ENCODE assay signal across 7 mouse cellular contexts in genomic region chr11:80821296-80821695, GRCm38 (mm10). TPM values are rescaled to one million over a fixed set of nuclear protein-coding genes. Genes with fewer than 3 reads are reported as not detected.
DNase-seq lines count a peak whose midpoint lies in the region; ATAC-seq lines count a peak whose summit lies in the region.

No protein-coding gene starts in this region.

- no peak for ATAC-seq in midbrain, embryonic 13.5 days
- ATAC-seq in embryonic facial prominence, embryonic 11.5 days (replicated peaks; ENCODE audit: insufficient number of reproducible peaks, low FRiP score, low TSS enrichment, low read depth), result no peak
- no peak for ATAC-seq in intestine, embryonic 15.5 days
- ATAC-seq in liver, embryonic 15.5 days (ENCODE audit: insufficient read depth), result 0 out of 2 replicates have a peak, but pooled peaks have one; percentile 45
- ATAC-seq in stomach, embryonic 15.5 days (ENCODE audit: insufficient read depth, low FRiP score, low read depth), result no peak; the same call in 1 of the 2 replicates
- ATAC-seq in erythroblast, adult 5-6 weeks (replicated peaks; ENCODE audit: low FRiP score, poor library complexity, severe bottlenecking), result no peak

- H3K9ac ChIP-seq in midbrain, embryonic 13.5 days (replicated peaks), result no peak overlapping the region
- no peak overlapping the region for H3K9ac ChIP-seq in embryonic facial prominence, embryonic 11.5 days (replicated peaks; ENCODE audit: low read length)
- no peak overlapping the region for H3K9ac ChIP-seq in intestine, embryonic 15.5 days
- no peak overlapping the region for H3K9ac ChIP-seq in liver, embryonic 15.5 days
- H3K9ac ChIP-seq in stomach, embryonic 15.5 days, result no peak overlapping the region

- 56% methylated on average over 14 of the region's 14 CpGs for WGBS in midbrain, embryonic 10.5 days
- 53% methylated on average over 14 of the region's 14 CpGs for WGBS in midbrain, embryonic 13.5 days
- WGBS in embryonic facial prominence, embryonic 11.5 days, result 37% methylated on average over 14 of the region's 14 CpGs
- 51% methylated on average over 14 of the region's 14 CpGs for WGBS in intestine, embryonic 15.5 days
- 14% methylated on average over 14 of the region's 14 CpGs for WGBS in liver, embryonic 15.5 days (ENCODE audit: insufficient replicate concordance)
- WGBS in stomach, embryonic 15.5 days, result 48% methylated on average over 14 of the region's 14 CpGs

- peaks cover 77% of the 10 kb centered on the region for H3K36me3 ChIP-seq in midbrain, embryonic 10.5 days
- peaks cover 19% of the 10 kb centered on the region; the same call in 1 of the 2 replicates for H3K36me3 ChIP-seq in midbrain, embryonic 13.5 days
- H3K36me3 ChIP-seq in embryonic facial prominence, embryonic 11.5 days (replicated peaks; ENCODE audit: control insufficient read depth, insufficient read depth, low read depth, low read length), result no peaks in the 10 kb centered on the region; the same call in 1 of the 2 replicates
- peaks cover 11% of the 10 kb centered on the region; the same call in 1 of the 2 replicates for H3K36me3 ChIP-seq in intestine, embryonic 15.5 days
- no peaks in the 10 kb centered on the region for H3K36me3 ChIP-seq in liver, embryonic 15.5 days (replicated peaks)
- no peaks in the 10 kb centered on the region for H3K36me3 ChIP-seq in stomach, embryonic 15.5 days

- no peak overlapping the region for H3K4me2 ChIP-seq in midbrain, embryonic 13.5 days (replicated peaks)
- H3K4me2 ChIP-seq in embryonic facial prominence, embryonic 11.5 days (ENCODE audit: low read depth, low read length), result no peak overlapping the region
- H3K4me2 ChIP-seq in intestine, embryonic 15.5 days (replicated peaks), result no peak overlapping the region
- peak overlapping the region; percentile 41 for H3K4me2 ChIP-seq in liver, embryonic 15.5 days
- no peak overlapping the region for H3K4me2 ChIP-seq in stomach, embryonic 15.5 days

- DNase-seq in midbrain, embryonic 10.5 days (ENCODE audit: low spot score), result peak; percentile 18
- peak; percentile 49 for DNase-seq in embryonic facial prominence, embryonic 11.5 days (ENCODE audit: low spot score)

- no peaks in the 10 kb centered on the region for H3K27me3 ChIP-seq in midbrain, embryonic 10.5 days (ENCODE audit: low read depth, poor library complexity, severe bottlenecking)
- no peaks in the 10 kb centered on the region for H3K27me3 ChIP-seq in midbrain, embryonic 13.5 days
- no peaks in the 10 kb centered on the region for H3K27me3 ChIP-seq in embryonic facial prominence, embryonic 11.5 days (ENCODE audit: control insufficient read depth, insufficient read depth, low read length)
- H3K27me3 ChIP-seq in intestine, embryonic 15.5 days (replicated peaks), result no peaks in the 10 kb centered on the region
- H3K27me3 ChIP-seq in liver, embryonic 15.5 days, result no peaks in the 10 kb centered on the region
- H3K27me3 ChIP-seq in stomach, embryonic 15.5 days (replicated peaks), result no peaks in the 10 kb centered on the region

- H3K4me3 ChIP-seq in midbrain, embryonic 10.5 days, result no peak overlapping the region
- H3K4me3 ChIP-seq in midbrain, embryonic 13.5 days (replicated peaks), result no peak overlapping the region
- no peak overlapping the region for H3K4me3 ChIP-seq in embryonic facial prominence, embryonic 11.5 days (ENCODE audit: low read depth, low read length)
- no peak overlapping the region for H3K4me3 ChIP-seq in intestine, embryonic 15.5 days (replicated peaks)
- H3K4me3 ChIP-seq in liver, embryonic 15.5 days (replicated peaks), result no peak overlapping the region
- no peak overlapping the region for H3K4me3 ChIP-seq in stomach, embryonic 15.5 days (replicated peaks)

- H3K4me1 ChIP-seq in midbrain, embryonic 10.5 days, result peaks cover 34% of the 10 kb centered on the region
- H3K4me1 ChIP-seq in midbrain, embryonic 13.5 days (replicated peaks), result peaks cover 20% of the 10 kb centered on the region; the same call in 1 of the 2 replicates
- H3K4me1 ChIP-seq in embryonic facial prominence, embryonic 11.5 days (ENCODE audit: control insufficient read depth, insufficient read depth, low read length), result no peaks in the 10 kb centered on the region
- peaks cover 16% of the 10 kb centered on the region for H3K4me1 ChIP-seq in intestine, embryonic 15.5 days (replicated peaks)
- peaks cover 17% of the 10 kb centered on the region for H3K4me1 ChIP-seq in liver, embryonic 15.5 days (replicated peaks)
- peaks cover 10% of the 10 kb centered on the region for H3K4me1 ChIP-seq in stomach, embryonic 15.5 days

- no peaks in the 10 kb centered on the region for H3K9me3 ChIP-seq in midbrain, embryonic 10.5 days (replicated peaks)
- no peaks in the 10 kb centered on the region for H3K9me3 ChIP-seq in midbrain, embryonic 13.5 days
- no peaks in the 10 kb centered on the region for H3K9me3 ChIP-seq in embryonic facial prominence, embryonic 11.5 days (replicated peaks; ENCODE audit: control insufficient read depth, low read length)
- no peaks in the 10 kb centered on the region for H3K9me3 ChIP-seq in intestine, embryonic 15.5 days
- H3K9me3 ChIP-seq in liver, embryonic 15.5 days (replicated peaks), result no peaks in the 10 kb centered on the region
- H3K9me3 ChIP-seq in stomach, embryonic 15.5 days, result no peaks in the 10 kb centered on the region

- peak overlapping the region; percentile 42; the same call in 1 of the 2 replicates for H3K27ac ChIP-seq in midbrain, embryonic 10.5 days (replicated peaks)
- no peak overlapping the region for H3K27ac ChIP-seq in midbrain, embryonic 13.5 days
- H3K27ac ChIP-seq in embryonic facial prominence, embryonic 11.5 days (replicated peaks; ENCODE audit: low read depth, low read length), result no peak overlapping the region
- peak overlapping the region; percentile 58 for H3K27ac ChIP-seq in intestine, embryonic 15.5 days
- H3K27ac ChIP-seq in liver, embryonic 15.5 days (replicated peaks), result no peak overlapping the region
- peak overlapping the region; percentile 31; the same call in 1 of the 2 replicates for H3K27ac ChIP-seq in stomach, embryonic 15.5 days

RNA-seq across cellular contexts. Expression of gene Tmem98, which starts 11.3 kb away (rescaled TPM):
- 94.5 and 98.0 TPM in 2 replicates for polyA plus RNA-seq in midbrain, embryonic 10.5 days (2016; fragmentation: Nextera tagmentation; extraction: Ambion mirVana)
- polyA plus RNA-seq in midbrain, embryonic 13.5 days (2015; fragmentation: Nextera tagmentation; extraction: Ambion mirVana), result 41.7 and 48.6 TPM in 2 replicates
- polyA plus RNA-seq in embryonic facial prominence, embryonic 11.5 days (2014; fragmentation: Nextera tagmentation; extraction: Ambion mirVana), result 129 and 146 TPM in 2 replicates
- polyA plus RNA-seq in intestine, embryonic 15.5 days (2015; fragmentation: Nextera tagmentation; extraction: Ambion mirVana), result 214 and 215 TPM in 2 replicates
- polyA plus RNA-seq in liver, embryonic 15.5 days (2015; fragmentation: Nextera tagmentation; extraction: Ambion mirVana), result 8.3 and 9.1 TPM in 2 replicates
- polyA plus RNA-seq in stomach, embryonic 15.5 days (2015; fragmentation: Nextera tagmentation; extraction: Ambion mirVana), result 120 and 133 TPM in 2 replicates
- total RNA-seq in erythroblast, adult 5-6 weeks (2015; ENCODE audit: low replicate concordance), result not detected in 2 replicates
- not detected in 2 replicates for total RNA-seq in erythroblast, adult 5-6 weeks (2017; ENCODE audit: low replicate concordance)

RNA-seq across cellular contexts. Expression of gene Spaca3, which starts 36.9 kb away (rescaled TPM):
- not detected in 2 replicates for polyA plus RNA-seq in midbrain, embryonic 10.5 days (2016; fragmentation: Nextera tagmentation; extraction: Ambion mirVana)
- not detected in 2 replicates for polyA plus RNA-seq in midbrain, embryonic 13.5 days (2015; fragmentation: Nextera tagmentation; extraction: Ambion mirVana)
- not detected in 2 replicates for polyA plus RNA-seq in embryonic facial prominence, embryonic 11.5 days (2014; fragmentation: Nextera tagmentation; extraction: Ambion mirVana)
- polyA plus RNA-seq in intestine, embryonic 15.5 days (2015; fragmentation: Nextera tagmentation; extraction: Ambion mirVana), result not detected in 2 replicates
- not detected in 2 replicates for polyA plus RNA-seq in liver, embryonic 15.5 days (2015; fragmentation: Nextera tagmentation; extraction: Ambion mirVana)
- not detected in 2 replicates for polyA plus RNA-seq in stomach, embryonic 15.5 days (2015; fragmentation: Nextera tagmentation; extraction: Ambion mirVana)
- not detected in 2 replicates for total RNA-seq in erythroblast, adult 5-6 weeks (2015; ENCODE audit: low replicate concordance)
- total RNA-seq in erythroblast, adult 5-6 weeks (2017; ENCODE audit: low replicate concordance), result not detected in 2 replicates

RNA-seq across cellular contexts. Expression of gene Myo1d, which starts 41.5 kb away (rescaled TPM):
- 2.3 and 2.5 TPM in 2 replicates for polyA plus RNA-seq in midbrain, embryonic 10.5 days (2016; fragmentation: Nextera tagmentation; extraction: Ambion mirVana)
- polyA plus RNA-seq in midbrain, embryonic 13.5 days (2015; fragmentation: Nextera tagmentation; extraction: Ambion mirVana), result 1.5 and 2.1 TPM in 2 replicates
- polyA plus RNA-seq in embryonic facial prominence, embryonic 11.5 days (2014; fragmentation: Nextera tagmentation; extraction: Ambion mirVana), result 5.7 and 6.4 TPM in 2 replicates
- polyA plus RNA-seq in intestine, embryonic 15.5 days (2015; fragmentation: Nextera tagmentation; extraction: Ambion mirVana), result 68.2 and 72.3 TPM in 2 replicates
- 8.6 and 9.0 TPM in 2 replicates for polyA plus RNA-seq in liver, embryonic 15.5 days (2015; fragmentation: Nextera tagmentation; extraction: Ambion mirVana)
- 30.5 and 38.2 TPM in 2 replicates for polyA plus RNA-seq in stomach, embryonic 15.5 days (2015; fragmentation: Nextera tagmentation; extraction: Ambion mirVana)
- total RNA-seq in erythroblast, adult 5-6 weeks (2015; ENCODE audit: low replicate concordance), result 64.4 and 69.2 TPM in 2 replicates
- total RNA-seq in erythroblast, adult 5-6 weeks (2017; ENCODE audit: low replicate concordance), result 74.5 and 89.8 TPM in 2 replicates

Comparison
In these comparisons a context has a peak if more than half of its experiments do, and no peak if none do; other contexts are left out.
1. H3K27ac ChIP-seq: peak in midbrain, embryonic 10.5 days (single experiment), intestine, embryonic 15.5 days (single experiment) and stomach, embryonic 15.5 days (single experiment); none in midbrain, embryonic 13.5 days (single experiment), embryonic facial prominence, embryonic 11.5 days (single experiment) and liver, embryonic 15.5 days (single experiment).